Mouse (Mus musculus) spleen, adult 12 weeks (tissue): ENCODE results near the gene Apbb2.

Experiments
- DNase-seq: peaks from one replicate; pipeline ENCODE4 v3.0.0; 2022; ENCODE audit warnings: low spot score

Gene Apbb2

DNA sequence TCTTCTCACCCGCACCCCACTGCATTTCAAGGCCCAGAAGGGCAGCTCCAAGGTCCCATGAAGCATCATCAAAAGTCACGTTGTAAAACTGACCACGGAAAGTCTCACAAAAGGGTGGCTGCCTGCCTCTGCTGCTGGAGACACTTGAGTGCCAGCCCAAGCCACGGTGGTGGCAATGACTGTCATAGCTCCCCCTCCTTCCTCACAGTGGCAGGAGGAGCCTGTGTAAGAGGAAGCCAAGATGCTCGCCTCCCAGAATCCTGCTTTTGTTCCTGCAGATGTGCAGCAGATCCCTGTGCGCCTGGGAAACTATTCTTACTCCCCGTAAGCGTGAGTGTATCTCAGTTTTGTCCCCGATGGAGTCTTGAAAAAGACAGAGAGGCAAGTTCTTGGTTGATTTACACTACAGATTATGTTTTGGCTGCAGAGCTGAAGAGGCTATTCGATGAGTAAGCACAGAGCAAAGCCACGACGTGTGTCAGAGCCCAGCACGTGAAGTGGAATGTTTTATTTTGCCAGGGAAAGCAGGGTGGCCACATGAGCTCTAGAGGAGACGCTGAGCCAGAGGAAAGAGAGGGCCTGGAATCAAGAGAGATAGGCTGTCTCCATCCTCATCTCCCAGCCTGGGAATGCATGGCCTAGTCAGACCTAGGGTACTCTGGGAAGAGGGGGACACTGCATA lies 241.9 kb downstream of the Apbb2 start:
- DNase-seq: no peak

DNA sequence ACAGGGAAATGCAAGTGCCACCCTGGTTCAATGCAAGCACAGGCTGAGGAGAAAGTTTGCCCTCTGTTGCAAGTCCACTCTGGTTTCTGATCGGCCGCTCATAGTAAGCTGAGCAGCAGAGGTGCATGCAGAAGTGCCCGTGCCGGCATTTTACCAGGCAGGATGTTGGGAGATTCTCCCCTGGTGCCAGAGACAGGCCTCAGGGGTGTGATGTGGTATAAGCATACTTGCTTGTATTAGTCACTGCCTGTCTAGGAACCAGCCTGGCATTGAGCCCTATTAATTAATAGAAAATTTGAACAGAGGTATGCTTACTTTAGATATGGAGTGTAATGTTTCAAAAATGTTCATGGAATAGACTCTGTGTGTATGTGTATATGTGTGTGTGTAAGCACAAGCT lies 244.2 kb downstream of the Apbb2 start:
- DNase-seq: no peak

GRCm38 (mm10) chr5:66373515-66374164 lies 244.9 kb downstream of the Apbb2 start:
- DNase-seq: no peak

- DNase-seq: no peak
These were observed 247.5 kb downstream of the Apbb2 start for GRCm38 (mm10) chr5:66371131-66371530.

DNA sequence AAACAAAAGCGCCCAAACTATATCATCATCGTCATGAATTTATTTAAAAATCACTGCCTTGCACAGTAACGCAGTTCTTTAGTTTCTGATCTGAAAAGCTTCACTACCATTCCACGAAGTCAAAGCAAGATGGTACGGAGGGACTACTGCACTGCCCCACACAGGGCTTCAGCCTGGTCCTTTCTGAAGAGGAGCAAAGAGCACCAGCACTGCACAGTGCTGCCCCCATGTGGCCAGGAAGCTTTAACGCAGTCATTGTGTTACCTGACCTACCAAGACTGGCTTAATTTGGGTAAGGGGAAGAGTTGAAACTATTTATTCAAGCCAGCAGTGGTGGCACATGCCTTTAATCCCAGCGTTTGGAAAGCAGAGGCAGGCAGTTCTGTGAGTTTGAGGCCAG lies 249.6 kb downstream of the Apbb2 start:
- DNase-seq: no peak

GRCm38 (mm10) chr5:66367641-66368040 lies 250.9 kb downstream of the Apbb2 start:
- DNase-seq: no peak

- no peak for DNase-seq
These were observed 255.0 kb downstream of the Apbb2 start for GRCm38 (mm10) chr5:66363274-66364261.

GRCm38 (mm10) chr5:66360739-66361138 lies 257.8 kb downstream of the Apbb2 start:
- no peak for DNase-seq

- DNase-seq: no peak
These were observed 258.7 kb downstream of the Apbb2 start for GRCm38 (mm10) chr5:66359742-66360423.

GRCm38 (mm10) chr5:66355147-66355546 lies 263.4 kb downstream of the Apbb2 start:
- no peak for DNase-seq

- no peak for DNase-seq
These were observed 264.7 kb downstream of the Apbb2 start for GRCm38 (mm10) chr5:66353876-66354275.

DNA sequence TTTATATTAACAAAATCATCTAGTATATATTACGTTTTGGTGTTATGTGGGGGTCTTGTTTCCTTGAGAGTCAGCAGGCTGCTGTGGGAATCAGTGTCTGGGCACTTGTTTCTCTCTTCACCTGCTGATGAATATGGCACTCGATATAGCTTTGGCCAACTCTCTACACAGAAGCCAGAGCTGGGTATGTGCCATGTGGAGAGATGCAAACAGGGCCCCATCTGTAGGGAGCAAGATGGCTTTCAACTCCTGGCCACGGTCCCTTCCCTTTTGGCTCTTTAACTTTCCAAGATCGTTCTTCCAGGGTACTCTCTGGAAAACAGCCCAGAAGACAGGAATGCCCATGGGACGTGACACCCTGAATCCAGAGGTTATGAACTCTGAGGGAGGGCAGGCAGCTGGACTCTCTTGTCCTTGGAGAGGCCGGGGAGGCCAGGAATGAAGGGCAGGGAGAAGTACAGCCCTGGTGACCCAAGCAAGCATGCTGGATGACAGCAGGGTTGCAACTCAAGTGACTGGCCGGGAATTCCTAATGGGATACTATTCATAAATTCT lies 266.7 kb downstream of the Apbb2 start:
- DNase-seq: no peak

DNA sequence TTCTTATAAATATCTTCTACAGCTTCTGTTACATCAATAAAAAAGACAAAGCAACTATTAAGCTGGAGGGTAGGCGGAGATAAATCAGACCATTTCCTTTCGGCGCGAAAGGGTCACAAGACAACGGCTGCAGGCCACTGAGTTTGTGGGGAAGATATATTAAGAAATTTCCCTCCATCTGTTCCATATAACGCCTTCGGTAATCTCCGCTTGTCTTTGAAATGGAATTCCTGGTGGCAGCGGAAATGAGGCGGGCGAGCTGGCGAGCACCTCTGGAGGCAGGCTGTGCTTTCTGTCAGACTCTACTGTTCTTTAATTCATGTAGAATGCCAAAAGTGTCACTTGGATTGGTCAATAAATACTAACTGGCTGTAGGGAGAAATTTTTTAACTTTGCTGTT lies 267.5 kb downstream of the Apbb2 start:
- no peak for DNase-seq

DNA sequence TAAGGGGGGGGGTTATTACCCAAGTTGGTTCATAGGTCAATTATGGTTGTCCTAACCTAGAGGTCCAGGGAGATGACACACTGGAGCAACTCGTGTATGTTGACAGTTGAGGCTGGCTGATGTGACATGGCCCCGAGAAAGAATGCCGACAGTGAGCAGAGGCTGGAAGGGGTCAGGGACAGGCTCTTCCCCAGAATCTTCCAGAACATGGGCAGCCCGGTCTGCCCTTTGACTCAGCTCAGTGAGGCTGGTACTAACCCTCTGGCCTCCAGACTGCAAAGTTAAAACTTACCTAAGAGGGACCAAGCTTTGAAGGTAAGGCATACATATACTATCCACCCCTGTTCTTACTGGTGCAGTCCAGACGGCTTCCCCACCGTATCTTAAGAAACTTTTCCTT lies 268.0 kb downstream of the Apbb2 start:
- DNase-seq: no peak

DNA sequence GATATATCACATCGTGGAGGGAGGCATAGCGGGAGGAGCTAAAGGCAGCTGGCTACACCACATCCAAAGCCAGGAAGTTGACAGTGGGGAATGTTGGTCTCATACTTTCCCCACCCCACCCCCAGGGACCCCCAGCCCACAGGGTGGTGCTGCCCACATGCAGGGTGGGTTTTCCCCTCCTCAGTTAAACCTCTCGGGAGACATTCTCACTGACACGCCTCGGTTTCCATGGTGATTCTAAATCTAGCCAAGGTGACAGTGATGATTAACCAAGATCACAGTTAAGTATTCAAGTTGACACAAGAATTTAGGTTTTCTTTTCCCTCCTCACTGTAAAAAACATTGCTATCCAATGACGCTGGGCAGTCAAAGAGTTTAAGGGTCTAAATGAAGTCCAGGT lies 270.2 kb downstream of the Apbb2 start:
- DNase-seq: no peak

GRCm38 (mm10) chr5:66346756-66347155 lies 271.8 kb downstream of the Apbb2 start:
- DNase-seq: no peak

- DNase-seq: no peak
These were observed 273.4 kb downstream of the Apbb2 start for GRCm38 (mm10) chr5:66345140-66345539.

DNA sequence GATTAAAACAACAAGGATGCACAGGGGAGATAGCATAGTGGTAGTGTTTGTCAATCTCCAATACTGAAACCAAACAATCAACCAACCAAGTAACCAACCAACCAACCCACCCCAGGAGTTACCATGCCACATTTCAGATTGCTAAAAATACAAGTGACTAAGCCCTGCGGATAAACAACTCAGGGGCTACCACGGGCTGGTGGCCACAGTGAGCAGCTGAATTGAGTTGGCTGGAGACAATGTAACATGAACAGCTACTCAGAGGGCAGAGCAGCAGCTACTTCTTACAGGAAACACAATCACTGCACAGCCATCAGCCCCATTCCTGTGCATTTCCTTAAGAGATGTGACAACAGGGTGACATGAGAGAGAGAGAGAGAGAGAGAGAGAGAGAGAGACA lies 274.4 kb downstream of the Apbb2 start:
- no peak for DNase-seq

GRCm38 (mm10) chr5:66342285-66342684 lies 276.3 kb downstream of the Apbb2 start:
- DNase-seq: no peak

DNA sequence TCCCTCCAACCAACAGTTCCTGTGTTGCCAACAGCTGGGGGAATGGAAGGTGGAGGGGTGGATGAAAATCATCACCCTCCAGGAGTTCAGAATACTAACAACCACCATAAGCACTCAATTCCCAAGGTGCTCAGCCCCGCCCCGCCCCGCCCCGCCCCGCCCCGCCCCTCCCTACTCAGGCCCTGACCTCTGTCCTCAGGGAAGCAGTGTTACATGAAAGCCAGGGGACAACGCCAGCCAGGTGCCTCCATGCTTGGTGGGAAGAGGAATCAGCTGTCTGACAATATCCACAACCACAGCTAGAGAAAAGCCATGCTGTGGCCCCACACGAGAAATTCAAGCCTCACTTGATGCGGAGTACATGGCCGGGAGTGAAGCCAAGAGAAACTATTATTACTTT lies 276.7 kb downstream of the Apbb2 start:
- DNase-seq: no peak

DNA sequence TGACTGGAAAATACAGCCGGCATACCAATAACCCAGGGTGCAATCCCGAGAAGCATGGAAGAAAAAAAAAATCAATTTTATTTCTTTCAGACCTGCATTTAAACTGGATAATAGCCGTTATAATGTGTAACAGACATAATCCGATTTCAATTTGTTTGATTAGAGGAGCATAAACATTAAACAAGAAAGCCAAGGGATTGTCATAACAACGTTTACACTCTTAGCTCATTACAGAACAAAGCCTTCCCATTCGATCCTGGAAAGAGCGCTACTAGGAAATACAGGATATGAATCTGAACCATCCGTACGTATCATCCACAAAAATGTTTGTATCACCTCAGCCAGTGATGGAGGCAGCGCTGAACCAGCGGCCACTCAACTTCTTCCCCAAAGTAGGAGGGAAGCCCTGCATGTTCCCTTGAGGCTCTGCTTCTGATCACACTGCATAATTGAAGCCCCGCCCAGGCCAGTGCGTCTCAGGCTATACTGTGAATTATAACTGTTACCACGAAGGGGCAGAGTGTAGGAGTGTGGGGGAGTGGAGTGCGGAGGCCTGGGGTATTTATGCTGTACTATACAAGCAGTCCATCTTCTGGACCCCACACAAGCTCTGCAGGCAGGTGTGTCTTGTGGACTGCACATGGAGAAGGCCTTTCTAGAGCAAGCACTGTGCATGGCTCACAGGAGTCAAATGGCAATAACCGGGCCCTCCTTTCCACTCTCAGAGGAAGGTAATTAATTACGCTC lies 278.1 kb downstream of the Apbb2 start:
- DNase-seq: no peak
